ENCODE assay signal across 8 mouse cellular contexts in genomic region chr8:57320851-57321743, GRCm38 (mm10). TPM values are rescaled to one million over a fixed set of nuclear protein-coding genes. Genes with fewer than 3 reads are reported as not detected.
DNase-seq lines count a peak whose midpoint lies in the region; ATAC-seq and TF ChIP-seq lines count a peak whose summit lies in the region.

Gene Hand2, plus strand, starts transcription at chr8:57320983.

- no peaks in the 10 kb centered on the region for H3K9me3 ChIP-seq in lung, postnatal 0 days (ENCODE audit: low read length)
- H3K9me3 ChIP-seq in forebrain, embryonic 10.5 days = no peaks in the 10 kb centered on the region

- TF ChIP-seq EP300 in lung, postnatal 0 days (IDR thresholded peaks at IDR 0.05) = no peak

- H3K4me1 ChIP-seq in lung, postnatal 0 days (ENCODE audit: insufficient read depth, low read depth, low read length) = peaks cover 3% of the 10 kb centered on the region; the same call in 1 of the 2 replicates
- H3K4me1 ChIP-seq in forebrain, embryonic 10.5 days = peaks cover 17% of the 10 kb centered on the region

- TF ChIP-seq CTCF in lung, postnatal 0 days (IDR thresholded peaks at IDR 0.05) = no peak

- no peaks in the 10 kb centered on the region for H3K36me3 ChIP-seq in lung, postnatal 0 days (ENCODE audit: insufficient read depth, low read length)
- no peaks in the 10 kb centered on the region for H3K36me3 ChIP-seq in forebrain, embryonic 10.5 days (replicated peaks)

- peak within 1 kb of the TSS; percentile 34 for H3K4me3 ChIP-seq in lung, postnatal 0 days (ENCODE audit: low read depth, low read length)
- peak within 1 kb of the TSS; percentile 49 for H3K4me3 ChIP-seq in forebrain, embryonic 10.5 days

- peaks cover 84% of the 10 kb centered on the region for H3K27me3 ChIP-seq in lung, postnatal 0 days (replicated peaks; ENCODE audit: insufficient read depth, low read length)
- H3K27me3 ChIP-seq in forebrain, embryonic 10.5 days (ENCODE audit: poor library complexity, severe bottlenecking) = peaks cover 100% of the 10 kb centered on the region

- H3K27ac ChIP-seq in lung, postnatal 0 days (ENCODE audit: low read length) = no peak within 1 kb of the TSS
- no peak within 1 kb of the TSS for H3K27ac ChIP-seq in forebrain, embryonic 10.5 days

- H3K9ac ChIP-seq in lung, postnatal 0 days (replicated peaks; ENCODE audit: low read depth) = no peak within 1 kb of the TSS

- ATAC-seq in lung, postnatal 0 days = no peak; the same call in 1 of the 2 replicates
- ATAC-seq in megakaryocyte progenitor cell, adult 5-6 weeks (replicated peaks; ENCODE audit: poor library complexity) = 0 out of 2 replicates have a peak, but pooled peaks have one; percentile 32

- peak within 1 kb of the TSS; percentile 58 for H3K4me2 ChIP-seq in lung, postnatal 0 days (replicated peaks; ENCODE audit: low read depth, low read length)

- intact Hi-C loops in left cerebral cortex, postnatal 25 days (cut with DNase I) = no loop called here

- WGBS in lung, postnatal 0 days = 2% methylated on average over 67 of the region's 83 CpGs
- under 1% methylated on average over 83 of the region's 83 CpGs for WGBS in forebrain, embryonic 10.5 days

- no peak for DNase-seq in lung, postnatal 0 days (ENCODE audit: low spot score)
- DNase-seq in lung, adult 18-20 months = no peak
- peak; percentile 62 for DNase-seq in forebrain, embryonic 10.5 days (ENCODE audit: extremely low spot score, low spot score)
- DNase-seq in heart, postnatal 4 days = peak; percentile 90
- DNase-seq in right cerebral cortex, adult 2 months (ENCODE audit: low spot score in 2 of 2) = no peak
- no peak for DNase-seq in left cerebral cortex, postnatal 25 days (ENCODE audit: low spot score in 2 of 2)
- DNase-seq in right cerebral cortex, postnatal 25 days = no peak

RNA-seq across cellular contexts. Expression of gene Hand2, which starts in this region (rescaled TPM):
- 0.12 and 0.14 TPM in 2 replicates for polyA plus RNA-seq in lung, postnatal 0 days (2015; fragmentation: Nextera tagmentation; extraction: Ambion mirVana)
- polyA plus RNA-seq in forebrain, embryonic 10.5 days (2016; fragmentation: Nextera tagmentation; extraction: Ambion mirVana) = not detected in 2 replicates
- total RNA-seq in heart, postnatal 4 days (2021) = 10 to 100 TPM; 62.1 to 69.6 TPM
- total RNA-seq in megakaryocyte progenitor cell, adult 5-6 weeks (2015) = not detected in 2 replicates
- not detected in 2 replicates for total RNA-seq in megakaryocyte progenitor cell, adult 5-6 weeks (2017)
- total RNA-seq in left cerebral cortex, postnatal 25 days (2021) = not detected

Comparison
In these comparisons a context has a peak if more than half of its experiments do, and no peak if none do; other contexts are left out.
1. RNA of gene Hand2 (total RNA-seq): 62.1 to 69.6 TPM in heart, postnatal 4 days; not detected in megakaryocyte progenitor cell, adult 5-6 weeks and not detected in left cerebral cortex, postnatal 25 days; every median in the first group is over 10 times any median in the second.
2. Peak in DNase-seq and H3K4me3 ChIP-seq in forebrain, embryonic 10.5 days; RNA of the gene not detected or under 1 TPM.
3. Peak in ATAC-seq in megakaryocyte progenitor cell, adult 5-6 weeks; RNA of the gene not detected or under 1 TPM.